Mouse (Mus musculus) cerebellum, adult 2 months (tissue): ENCODE results near the gene Sdk2. TPM values are rescaled to one million over a fixed set of nuclear protein-coding genes. Genes with fewer than 3 reads are reported as not detected.

Source experiments
- DNase-seq, 2 experiments: peaks; one replicate each; pipeline ENCODE4 v3.0.0; 2021
- H3K27ac ChIP-seq: fragments of 200-500 bp; 2 replicates; pipeline ENCODE4 v1.5.1; 2012; ENCODE audit warnings: low read length, control low read depth, inconsistent platforms; ENCODE audit not compliant: insufficient read depth
- H3K27me3 ChIP-seq: fragments of 200-500 bp; 2 replicates; pipeline ENCODE4 v1.6.1; 2012; ENCODE audit warnings: inconsistent platforms, mild to moderate bottlenecking, low read length, moderate library complexity; ENCODE audit not compliant: control insufficient read depth, insufficient read depth
- H3K4me1 ChIP-seq: fragments of 200-500 bp; 2 replicates; pipeline ENCODE4 v1.6.1; 2011; ENCODE audit warnings: low read length; ENCODE audit not compliant: control insufficient read depth, insufficient read depth
- H3K4me3 ChIP-seq: fragments of 200-500 bp; replicated peaks from 2 replicates; pipeline ENCODE3; 2011; ENCODE audit warnings: mild to moderate bottlenecking, low read depth, low read length, control low read depth; ENCODE audit not compliant: insufficient read depth
- CTCF ChIP-seq: fragments of 200-500 bp; IDR thresholded peaks from 2 replicates; pipeline ENCODE4 v1.5.1; 2011; ENCODE audit warnings: low read depth, mild to moderate bottlenecking, control low read depth, low read length, moderate library complexity, borderline replicate concordance; ENCODE audit not compliant: insufficient read depth
- POLR2A ChIP-seq: fragments of 200-500 bp; IDR thresholded peaks from 2 replicates; pipeline ENCODE4 v1.6.1; 2011; ENCODE audit warnings: low read length, control low read depth, borderline replicate concordance; ENCODE audit not compliant: insufficient read depth
- WGBS: fragments of 180-500 bp; shearing (Covaris S2); methylation state at CpG from one replicate; pipeline ENCODE4 v1.1.7; 2018; 5-methylcytosine and 5-hydroxymethylcytosine counted together
- polyA plus RNA-seq: library from polyadenylated mRNA; depleted of rRNA; stranded (reverse); fragments of >200 nt; gene quantifications from 2 replicates; pipeline ENCODE4 v1.2.3, GENCODE M21; 2012

The Sdk2 gene
- polyA plus RNA-seq, 1 experiment = 3.1 TPM

GRCm38 (mm10) chr11:113942101-113942735, 124.6 kb downstream of the Sdk2 start:
- WGBS = 69% methylated on average over 9 of the region's 9 CpGs
- DNase-seq = no peak
- no peaks in the 10 kb centered on the region for H3K4me1 ChIP-seq

DNA sequence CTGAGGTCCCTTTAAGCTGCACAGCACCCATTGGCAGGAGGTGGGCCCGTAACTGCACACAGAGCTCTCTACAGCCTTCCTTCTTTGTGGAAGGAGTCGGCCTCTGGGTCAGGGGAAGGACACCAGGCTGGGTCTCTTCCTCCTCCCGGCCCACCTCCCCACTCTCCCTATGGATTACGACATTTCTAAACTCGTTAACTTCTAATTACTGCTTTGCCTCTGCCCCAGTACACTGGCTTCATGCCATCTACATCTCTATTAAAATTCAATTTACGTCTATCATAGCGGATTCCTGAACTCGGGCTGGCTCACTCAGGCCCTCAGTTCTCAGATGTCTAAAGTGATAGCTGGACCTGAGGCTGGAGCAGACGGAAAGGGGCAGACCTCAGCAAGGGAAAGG, 133.2 kb downstream of the Sdk2 start:
- 76% methylated on average over 9 of the region's 9 CpGs for WGBS
- Histone ChIP-seq H3K27me3 (no peaks in the 10 kb centered on the region), H3K4me3 (no peak overlapping the region), H3K27ac (no peak overlapping the region), H3K4me1 (peaks cover 5% of the 10 kb centered on the region)
- TF ChIP-seq CTCF (no peak), POLR2A (no peak)
- no peak for DNase-seq

More at GRCm38 (mm10) chr11:113942101-113942735, 124.6 kb downstream of the Sdk2 start:
- Histone ChIP-seq H3K27me3 (no peaks in the 10 kb centered on the region), H3K4me3 (no peak overlapping the region), H3K27ac (no peak overlapping the region)
- TF ChIP-seq POLR2A (no peak), CTCF (no peak)

DNA sequence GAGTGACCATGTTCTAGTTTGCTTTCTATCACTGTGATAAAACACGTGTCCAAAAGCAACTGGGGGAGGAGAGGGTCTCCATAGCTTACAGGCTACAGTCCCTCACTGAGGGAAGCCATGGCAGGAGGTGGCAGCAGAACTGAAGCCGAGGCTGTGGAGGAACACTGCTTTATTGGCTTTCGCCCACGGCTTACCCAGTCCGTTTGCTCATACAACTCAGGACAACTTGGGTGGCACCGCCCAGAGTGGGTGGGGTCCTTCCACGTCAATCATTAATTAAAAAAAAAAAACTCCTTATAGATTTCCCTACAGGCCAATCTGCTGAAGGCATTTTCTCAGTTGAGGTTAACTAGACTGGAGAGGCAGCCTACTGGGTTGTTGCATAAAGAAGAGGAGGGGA, 133.9 kb downstream of the Sdk2 start:
- no peak for DNase-seq
- H3K27me3 ChIP-seq = no peaks in the 10 kb centered on the region
- TF ChIP-seq POLR2A = no peak
- TF ChIP-seq CTCF = no peak
- peaks cover 12% of the 10 kb centered on the region for H3K4me1 ChIP-seq
- 74% methylated on average over 7 of the region's 7 CpGs for WGBS
- H3K27ac ChIP-seq = no peak overlapping the region
- no peak overlapping the region for H3K4me3 ChIP-seq

DNA sequence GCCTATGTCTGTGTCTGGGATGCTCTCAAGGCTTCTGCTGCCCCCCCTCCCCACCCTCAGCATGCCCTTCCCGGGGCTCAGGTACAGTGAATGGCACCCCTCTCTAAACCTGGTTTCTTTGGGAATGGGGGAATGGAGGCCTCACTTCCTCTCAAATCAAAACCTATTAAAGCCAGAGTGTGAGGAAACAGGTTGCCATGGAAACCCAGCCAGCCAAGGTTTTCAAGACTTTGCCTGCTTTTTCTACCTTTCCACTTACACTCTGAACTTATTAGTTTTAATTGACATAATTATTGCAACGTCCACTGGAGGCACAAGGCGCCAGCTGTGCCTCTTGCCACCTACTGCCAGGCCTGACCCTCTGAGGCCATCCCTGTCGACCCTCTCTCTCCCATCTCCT, 135.1 kb downstream of the Sdk2 start:
- 78% methylated on average over 4 of the region's 4 CpGs for WGBS
- TF ChIP-seq POLR2A (no peak), CTCF (no peak)
- no peak for DNase-seq
- Histone ChIP-seq H3K27ac (no peak overlapping the region), H3K27me3 (no peaks in the 10 kb centered on the region), H3K4me1 (peaks cover 12% of the 10 kb centered on the region), H3K4me3 (no peak overlapping the region)

GRCm38 (mm10) chr11:113930112-113930511, 136.7 kb downstream of the Sdk2 start:
- TF ChIP-seq POLR2A (no peak), CTCF (no peak)
- no peak for DNase-seq
- Histone ChIP-seq H3K27me3 (no peaks in the 10 kb centered on the region), H3K4me1 (peaks cover 12% of the 10 kb centered on the region), H3K27ac (no peak overlapping the region), H3K4me3 (no peak overlapping the region)
- 52% methylated on average over 11 of the region's 11 CpGs for WGBS

- peak; percentile 40 to 52 for DNase-seq
- no peak overlapping the region for H3K4me3 ChIP-seq
- 10% methylated on average over 2 of the region's 2 CpGs for WGBS
- no peak overlapping the region for H3K27ac ChIP-seq
- H3K4me1 ChIP-seq = peaks cover 12% of the 10 kb centered on the region
- no peaks in the 10 kb centered on the region for H3K27me3 ChIP-seq
- TF ChIP-seq POLR2A (no peak), CTCF (no peak)
Observed at GRCm38 (mm10) chr11:113928831-113929230, 138.0 kb downstream of the Sdk2 start.

DNA sequence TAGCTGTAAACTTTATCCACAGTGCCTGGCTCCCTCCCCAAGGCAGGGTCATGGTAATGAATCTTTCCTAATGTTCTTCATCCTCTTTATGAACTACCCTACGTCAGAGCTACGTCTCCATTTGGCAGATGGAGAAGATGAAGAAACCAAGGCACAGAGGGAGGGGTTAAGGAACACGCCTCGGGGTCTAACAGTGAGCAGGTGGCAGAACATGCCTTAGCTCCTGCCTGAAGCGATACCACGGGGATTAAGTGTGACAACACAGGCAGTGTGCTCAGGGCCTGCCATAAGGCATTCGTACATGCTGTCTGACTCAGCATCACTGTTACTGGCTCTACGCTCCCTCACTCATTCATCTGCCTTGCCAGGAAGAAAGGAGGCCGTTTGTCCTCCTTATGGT, 138.6 kb downstream of the Sdk2 start:
- WGBS = 31% methylated on average over 9 of the region's 9 CpGs
- DNase-seq = peak; percentile 30 to 45
- peaks cover 13% of the 10 kb centered on the region for H3K4me1 ChIP-seq
- no peaks in the 10 kb centered on the region for H3K27me3 ChIP-seq
- no peak overlapping the region for H3K27ac ChIP-seq
- H3K4me3 ChIP-seq = no peak overlapping the region
- TF ChIP-seq CTCF (no peak), POLR2A (no peak)

GRCm38 (mm10) chr11:113927826-113928225, 139.0 kb downstream of the Sdk2 start:
- no peak overlapping the region for H3K27ac ChIP-seq

More at GRCm38 (mm10) chr11:113927826-113928225, 139.0 kb downstream of the Sdk2 start:
- Histone ChIP-seq H3K4me1 (peaks cover 14% of the 10 kb centered on the region), H3K4me3 (no peak overlapping the region), H3K27me3 (no peaks in the 10 kb centered on the region)
- TF ChIP-seq CTCF = no peak
- DNase-seq = no peak
- 81% methylated on average over 3 of the region's 3 CpGs for WGBS
